14 mouse cellular contexts compared by ENCODE assay signal in genomic region chr2:34592361-34592960, GRCm38 (mm10).
A peak's percentile ranks its signal among the peaks of the same experiment; 100 is the strongest.
DNase-seq lines count a peak whose midpoint lies in the region; ATAC-seq and TF ChIP-seq lines count a peak whose summit lies in the region.
"Had no signal": no experiment of that assay in that cellular context is flagged by ENCODE, and none has a peak within 500 bp of the region (broad histone marks: within the 10 kb centered on the region; RNA-seq: fewer than 3 reads in every experiment).

No protein-coding gene starts in this region.

- no peak for DNase-seq in heart, postnatal 14 days
- DNase-seq in lung, embryonic 14.5 days, result no peak
- no peak for DNase-seq in lung, postnatal 10 days
- DNase-seq in urinary bladder, adult 2 months (ENCODE audit: low spot score), result no peak
- no peak for DNase-seq in spleen, adult 18-20 months
- DNase-seq: cerebellum, postnatal 10 days; embryo, embryonic 11 days; kidney, postnatal 36 days; right cerebral cortex, postnatal 25 days had no signal

- H3K4me3 ChIP-seq in heart, embryonic 13.5 days, result no peak overlapping the region
- H3K4me3 ChIP-seq in lung, embryonic 14.5 days (ENCODE audit: low read depth, low read length), result no peak overlapping the region
- no peak overlapping the region for H3K4me3 ChIP-seq in limb, embryonic 13.5 days
- H3K4me3 ChIP-seq: erythroblast, embryonic 14.5 days; forebrain, embryonic 15.5 days; megakaryocyte, embryonic 14.5 days had no signal

- WGBS in heart, embryonic 13.5 days, result 44% methylated on average over 8 of the region's 8 CpGs
- WGBS in lung, embryonic 14.5 days, result 43% methylated on average over 8 of the region's 8 CpGs
- 32% methylated on average over 8 of the region's 8 CpGs for WGBS in limb, embryonic 13.5 days

- peak overlapping the region; percentile 60; the same call in 1 of the 2 replicates for H3K9ac ChIP-seq in heart, embryonic 13.5 days
- H3K9ac ChIP-seq in lung, embryonic 14.5 days, result no peak overlapping the region
- H3K9ac ChIP-seq in limb, embryonic 13.5 days, result no peak overlapping the region
- H3K9ac ChIP-seq: forebrain, embryonic 15.5 days had no signal

- no peaks in the 10 kb centered on the region for H3K27me3 ChIP-seq in heart, embryonic 13.5 days (replicated peaks)
- no peaks in the 10 kb centered on the region for H3K27me3 ChIP-seq in lung, embryonic 14.5 days (ENCODE audit: insufficient read depth, low read length)
- no peaks in the 10 kb centered on the region for H3K27me3 ChIP-seq in limb, embryonic 13.5 days
- H3K27me3 ChIP-seq: forebrain, embryonic 15.5 days; megakaryocyte, embryonic 14.5 days had no signal

- H3K36me3 ChIP-seq in heart, embryonic 13.5 days, result no peaks in the 10 kb centered on the region
- no peaks in the 10 kb centered on the region for H3K36me3 ChIP-seq in lung, embryonic 14.5 days (ENCODE audit: insufficient read depth)
- no peaks in the 10 kb centered on the region for H3K36me3 ChIP-seq in limb, embryonic 13.5 days
- H3K36me3 ChIP-seq: forebrain, embryonic 15.5 days had no signal

- H3K4me2 ChIP-seq in heart, embryonic 13.5 days, result peak overlapping the region; percentile 48
- H3K4me2 ChIP-seq in lung, embryonic 14.5 days, result no peak overlapping the region
- H3K4me2 ChIP-seq in limb, embryonic 13.5 days (replicated peaks), result no peak overlapping the region
- H3K4me2 ChIP-seq: forebrain, embryonic 15.5 days had no signal

- peaks cover 55% of the 10 kb centered on the region for H3K4me1 ChIP-seq in heart, embryonic 13.5 days
- H3K4me1 ChIP-seq in lung, embryonic 14.5 days (ENCODE audit: insufficient read depth), result peaks cover 9% of the 10 kb centered on the region; the same call in 1 of the 2 replicates
- peaks cover 19% of the 10 kb centered on the region for H3K4me1 ChIP-seq in limb, embryonic 13.5 days
- H3K4me1 ChIP-seq: megakaryocyte, embryonic 14.5 days had no signal

- no peak for ATAC-seq in heart, embryonic 13.5 days (ENCODE audit: extremely low read depth, insufficient number of reproducible peaks, low FRiP score, low TSS enrichment)
- ATAC-seq in lung, embryonic 14.5 days (ENCODE audit: insufficient read depth), result no peak
- peak; percentile 87; the same call in 1 of the 2 replicates for ATAC-seq in limb, embryonic 13.5 days (ENCODE audit: low FRiP score, low read depth)
- ATAC-seq: forebrain, embryonic 15.5 days had no signal

- no peaks in the 10 kb centered on the region for H3K9me3 ChIP-seq in heart, embryonic 13.5 days
- no peaks in the 10 kb centered on the region for H3K9me3 ChIP-seq in lung, embryonic 14.5 days (ENCODE audit: low read depth, low read length)
- H3K9me3 ChIP-seq in limb, embryonic 13.5 days, result no peaks in the 10 kb centered on the region
- H3K9me3 ChIP-seq: forebrain, embryonic 15.5 days; megakaryocyte, embryonic 14.5 days had no signal

- peak overlapping the region; percentile 97 for H3K27ac ChIP-seq in heart, embryonic 13.5 days (replicated peaks)
- peak overlapping the region; percentile 65; the same call in 1 of the 2 replicates for H3K27ac ChIP-seq in lung, embryonic 14.5 days (ENCODE audit: low read depth)
- H3K27ac ChIP-seq in limb, embryonic 13.5 days, result peak overlapping the region; percentile 61; the same call in 1 of the 2 replicates
- H3K27ac ChIP-seq: forebrain, embryonic 15.5 days had no signal

- intact Hi-C loops in heart, postnatal 14 days (cut with DNase I), result no loop called here

- TF ChIP-seq CTCF in lung, embryonic 14.5 days (IDR thresholded peaks at IDR 0.05; ENCODE audit: low read depth), result no peak
